Mouse (Mus musculus): Measurements from ENCODE around the gene Trmt61a. TPM values are rescaled to one million over a fixed set of nuclear protein-coding genes. Genes with fewer than 3 reads are reported as not detected.

Gene Trmt61a
- polyA plus RNA-seq, 1 experiment: 9.0 TPM

GRCm38 (mm10) chr12:111671431-111671902, 6.4 kb upstream of the Trmt61a start:
- peak overlapping the region; percentile 56 for H3K4me3 ChIP-seq (ENCODE audit: insufficient read depth, low read length)
- no peak for TF ChIP-seq CTCF (IDR thresholded peaks at IDR 0.05; ENCODE audit: borderline replicate concordance, insufficient read depth, low read length)
- no peak for TF ChIP-seq POLR2A (IDR thresholded peaks at IDR 0.05; ENCODE audit: low read depth, low read length)
- H3K27ac ChIP-seq (ENCODE audit: insufficient read depth, low read length): no peak overlapping the region
- peaks cover 3% of the 10 kb centered on the region for H3K4me1 ChIP-seq (ENCODE audit: control insufficient read depth, insufficient read depth, low read length)

- H3K4me3 ChIP-seq (ENCODE audit: insufficient read depth, low read length): peak within 1 kb of the TSS; percentile 56
- peaks cover 3% of the 10 kb centered on the region for H3K4me1 ChIP-seq (ENCODE audit: control insufficient read depth, insufficient read depth, low read length)
- TF ChIP-seq CTCF (IDR thresholded peaks at IDR 0.05; ENCODE audit: borderline replicate concordance, insufficient read depth, low read length) (no peak), POLR2A (IDR thresholded peaks at IDR 0.05; ENCODE audit: low read depth, low read length) (peak; percentile 95)
- no peak within 1 kb of the TSS for H3K27ac ChIP-seq (ENCODE audit: insufficient read depth, low read length)
Observed at GRCm38 (mm10) chr12:111672176-111672575, 5.7 kb upstream of the Trmt61a start, which contains the start of gene Ckb. Gene Ckb (minus strand): TSS chr12:111672338.

GRCm38 (mm10) chr12:111672581-111672980, 5.3 kb upstream of the Trmt61a start:
- Histone ChIP-seq H3K4me1 (ENCODE audit: control insufficient read depth, insufficient read depth, low read length) (peaks cover 3% of the 10 kb centered on the region), H3K4me3 (ENCODE audit: insufficient read depth, low read length) (no peak overlapping the region), H3K27ac (ENCODE audit: insufficient read depth, low read length) (no peak overlapping the region)
- TF ChIP-seq CTCF (IDR thresholded peaks at IDR 0.05; ENCODE audit: borderline replicate concordance, insufficient read depth, low read length) (no peak), POLR2A (IDR thresholded peaks at IDR 0.05; ENCODE audit: low read depth, low read length) (no peak)

DNA sequence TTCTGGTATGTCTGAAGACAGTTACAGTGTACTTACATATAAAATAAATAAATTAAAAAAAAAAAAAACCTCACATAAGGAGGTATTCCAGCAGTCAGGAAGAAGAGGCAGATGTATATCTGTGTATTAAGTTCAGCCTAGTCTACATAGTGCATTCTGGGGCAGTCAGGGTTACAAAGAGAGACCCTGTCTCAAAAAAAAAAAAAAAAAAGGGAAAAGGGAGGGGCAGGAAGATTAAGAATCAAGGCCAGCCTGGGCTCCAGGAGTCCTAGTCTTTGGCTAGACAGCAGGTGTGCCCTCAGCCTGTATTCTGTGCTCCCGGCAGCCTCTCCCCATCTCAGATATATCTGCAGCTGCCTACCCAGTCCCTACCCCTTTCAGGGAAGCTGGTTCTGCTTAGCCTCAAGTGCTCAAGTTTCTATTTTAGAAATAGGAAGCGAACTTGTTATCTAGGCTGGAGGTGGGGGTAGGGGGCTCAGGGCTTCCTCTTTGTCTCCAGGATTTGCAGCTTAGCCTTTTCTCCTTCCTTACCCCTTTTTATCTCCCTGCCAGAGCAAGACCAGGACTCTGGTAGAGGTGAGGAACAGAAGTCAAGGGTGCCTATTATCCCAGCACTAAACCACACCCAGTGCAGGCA, 2.9 kb upstream of the Trmt61a start:
- no peak for TF ChIP-seq CTCF (IDR thresholded peaks at IDR 0.05; ENCODE audit: borderline replicate concordance, insufficient read depth, low read length)
- no peak for TF ChIP-seq POLR2A (IDR thresholded peaks at IDR 0.05; ENCODE audit: low read depth, low read length)
- H3K4me1 ChIP-seq (ENCODE audit: control insufficient read depth, insufficient read depth, low read length): no peaks in the 10 kb centered on the region; the same call in 1 of the 2 replicates

GRCm38 (mm10) chr12:111675797-111676580, 1.9 kb upstream of the Trmt61a start:
- Histone ChIP-seq H3K4me1 (ENCODE audit: control insufficient read depth, insufficient read depth, low read length) (no peaks in the 10 kb centered on the region; the same call in 1 of the 2 replicates), H3K4me3 (ENCODE audit: insufficient read depth, low read length) (no peak overlapping the region), H3K27ac (ENCODE audit: insufficient read depth, low read length) (no peak overlapping the region)
- TF ChIP-seq CTCF (IDR thresholded peaks at IDR 0.05; ENCODE audit: borderline replicate concordance, insufficient read depth, low read length) (no peak), POLR2A (IDR thresholded peaks at IDR 0.05; ENCODE audit: low read depth, low read length) (no peak)

More for the DNA sequence above, 2.9 kb upstream of the Trmt61a start:
- H3K27ac ChIP-seq (ENCODE audit: insufficient read depth, low read length): no peak overlapping the region
- no peak overlapping the region for H3K4me3 ChIP-seq (ENCODE audit: insufficient read depth, low read length)

DNA sequence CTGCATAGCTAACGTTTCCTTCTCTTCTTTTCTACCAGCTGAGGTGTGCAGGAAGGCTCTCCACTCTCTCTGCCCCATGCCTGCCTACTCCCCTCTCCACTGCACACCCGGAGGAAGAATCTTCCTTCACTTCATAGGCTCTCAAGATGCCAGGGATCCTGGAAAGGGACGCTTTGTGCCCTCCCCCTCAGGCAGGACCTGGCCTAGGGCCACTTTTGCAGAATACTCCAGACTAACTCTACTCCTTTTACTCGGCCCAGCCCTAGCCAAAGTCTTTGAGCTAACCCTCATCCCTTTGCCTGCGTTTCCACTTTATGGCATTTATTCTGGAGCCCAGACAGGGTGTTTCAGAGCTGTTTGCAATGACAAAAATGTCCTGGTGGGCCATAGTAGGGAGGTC, 484 bp upstream of the Trmt61a start:
- TF ChIP-seq POLR2A (IDR thresholded peaks at IDR 0.05; ENCODE audit: low read depth, low read length) (no peak), CTCF (IDR thresholded peaks at IDR 0.05; ENCODE audit: borderline replicate concordance, insufficient read depth, low read length) (no peak)
- Histone ChIP-seq H3K4me1 (ENCODE audit: control insufficient read depth, insufficient read depth, low read length) (no peaks in the 10 kb centered on the region; the same call in 1 of the 2 replicates), H3K27ac (ENCODE audit: insufficient read depth, low read length) (peak overlapping the region; percentile 70), H3K4me3 (ENCODE audit: insufficient read depth, low read length) (peak overlapping the region; percentile 83)

DNA sequence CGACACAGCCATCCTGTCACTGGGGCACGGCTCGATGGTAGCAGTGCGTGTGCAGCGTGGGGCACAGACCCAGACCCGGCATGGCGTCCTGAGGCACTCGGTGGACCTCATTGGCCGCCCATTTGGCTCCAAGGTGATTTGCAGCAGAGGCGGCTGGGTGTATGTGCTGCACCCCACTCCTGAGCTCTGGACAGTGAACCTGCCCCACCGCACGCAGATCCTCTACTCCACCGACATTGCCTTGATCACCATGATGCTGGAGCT, 697 bp downstream of the Trmt61a start:
- no peak for TF ChIP-seq CTCF (IDR thresholded peaks at IDR 0.05; ENCODE audit: borderline replicate concordance, insufficient read depth, low read length)
- peak; percentile 30; the same call in 1 of the 2 replicates for TF ChIP-seq POLR2A (IDR thresholded peaks at IDR 0.05; ENCODE audit: low read depth, low read length)

DNA sequence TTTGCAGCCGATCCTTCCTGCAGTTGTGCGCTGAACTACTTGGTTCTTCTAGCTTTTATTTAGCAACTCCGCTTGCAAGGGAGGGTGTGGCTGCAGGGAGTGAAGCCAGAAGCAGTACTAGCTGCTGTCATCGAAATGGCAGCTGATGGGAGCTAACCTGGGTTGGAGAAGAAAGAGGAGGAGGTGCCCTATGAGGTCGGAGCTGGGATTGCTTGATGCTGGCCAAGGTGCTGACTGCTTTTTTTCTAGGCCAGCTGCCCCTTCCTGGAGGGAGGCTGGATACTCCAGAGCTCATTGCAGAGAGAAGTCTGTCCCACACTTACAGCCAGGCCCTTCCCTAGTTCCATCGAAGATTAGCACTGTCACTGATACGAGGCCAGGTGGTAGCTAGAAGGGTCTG, 1.1 kb downstream of the Trmt61a start:
- H3K4me1 ChIP-seq (ENCODE audit: control insufficient read depth, insufficient read depth, low read length): no peaks in the 10 kb centered on the region; the same call in 1 of the 2 replicates
- no peak overlapping the region for H3K27ac ChIP-seq (ENCODE audit: insufficient read depth, low read length)

More for the DNA sequence above, 697 bp downstream of the Trmt61a start:
- no peaks in the 10 kb centered on the region; the same call in 1 of the 2 replicates for H3K4me1 ChIP-seq (ENCODE audit: control insufficient read depth, insufficient read depth, low read length)
- H3K27ac ChIP-seq (ENCODE audit: insufficient read depth, low read length): no peak overlapping the region
- H3K4me3 ChIP-seq (ENCODE audit: insufficient read depth, low read length): peak overlapping the region; percentile 83

DNA sequence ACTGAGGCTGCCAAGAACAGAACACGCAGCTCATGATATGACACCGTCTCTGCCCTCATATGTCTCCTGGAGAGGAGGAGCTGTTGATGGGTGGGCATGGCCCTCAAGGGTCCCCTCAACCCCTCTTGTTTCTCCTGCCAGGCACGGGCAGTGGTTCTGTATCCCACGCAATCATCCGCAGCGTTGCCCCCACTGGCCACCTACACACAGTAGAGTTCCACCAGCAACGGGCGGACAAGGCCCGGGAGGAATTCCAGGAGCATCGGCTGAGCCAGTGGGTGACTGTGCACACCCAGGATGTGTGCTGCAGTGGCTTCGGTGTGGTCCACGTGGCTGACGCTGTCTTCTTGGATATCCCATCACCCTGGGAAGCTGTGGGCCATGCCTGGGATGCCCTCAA, 2.8 kb downstream of the Trmt61a start:
- no peak for TF ChIP-seq CTCF (IDR thresholded peaks at IDR 0.05; ENCODE audit: borderline replicate concordance, insufficient read depth, low read length)
- TF ChIP-seq POLR2A (IDR thresholded peaks at IDR 0.05; ENCODE audit: low read depth, low read length): no peak
- no peaks in the 10 kb centered on the region; the same call in 1 of the 2 replicates for H3K4me1 ChIP-seq (ENCODE audit: control insufficient read depth, insufficient read depth, low read length)
- H3K27ac ChIP-seq (ENCODE audit: insufficient read depth, low read length): no peak overlapping the region
- no peak overlapping the region for H3K4me3 ChIP-seq (ENCODE audit: insufficient read depth, low read length)

More for the DNA sequence above, 1.1 kb downstream of the Trmt61a start:
- TF ChIP-seq CTCF (IDR thresholded peaks at IDR 0.05; ENCODE audit: borderline replicate concordance, insufficient read depth, low read length) (no peak), POLR2A (IDR thresholded peaks at IDR 0.05; ENCODE audit: low read depth, low read length) (no peak)
- peak overlapping the region; percentile 83 for H3K4me3 ChIP-seq (ENCODE audit: insufficient read depth, low read length)

GRCm38 (mm10) chr12:111681305-111681704, 3.4 kb downstream of the Trmt61a start:
- Histone ChIP-seq H3K4me1 (ENCODE audit: control insufficient read depth, insufficient read depth, low read length) (no peaks in the 10 kb centered on the region; the same call in 1 of the 2 replicates), H3K27ac (ENCODE audit: insufficient read depth, low read length) (no peak overlapping the region), H3K4me3 (ENCODE audit: insufficient read depth, low read length) (no peak overlapping the region)
- TF ChIP-seq CTCF (IDR thresholded peaks at IDR 0.05; ENCODE audit: borderline replicate concordance, insufficient read depth, low read length) (no peak), POLR2A (IDR thresholded peaks at IDR 0.05; ENCODE audit: low read depth, low read length) (no peak)

Measured in embryonic fibroblast, embryonic 13.5 days (primary cell).